Mouse (Mus musculus): ENCODE data around the gene Btg3. TPM values are rescaled to one million over a fixed set of nuclear protein-coding genes. Genes with fewer than 3 reads are reported as not detected.
"Not testable (repeated sequence)": the region's sequence is repeated elsewhere in the genome, so short reads cannot be mapped to it uniquely, and the experiment has no call there.

The Btg3 gene
- polyA plus RNA-seq, 1 experiment from 2014 or later, result 43.7 TPM

GRCm38 (mm10) chr16:78364554-78364953 is 12.4 kb downstream of the Btg3 start:
- ATAC-seq (ENCODE audit: low read depth); H3K4me3 ChIP-seq (ENCODE audit: low read length); H3K27ac ChIP-seq (ENCODE audit: low read length); H3K4me2 ChIP-seq (ENCODE audit: low read depth, low read length); H3K9me3 ChIP-seq (ENCODE audit: control insufficient read depth, low read length); H3K4me1 ChIP-seq (replicated peaks; ENCODE audit: control insufficient read depth, insufficient read depth, low read length); H3K9ac ChIP-seq (ENCODE audit: low read length); H3K27me3 ChIP-seq (ENCODE audit: control insufficient read depth, insufficient read depth, low read depth, low read length): not testable (repeated sequence)
- 89% methylated on average over 9 of the region's 9 CpGs for WGBS
- H3K36me3 ChIP-seq (ENCODE audit: control insufficient read depth, insufficient read depth, low read length), result peaks cover 28% of the 10 kb centered on the region

GRCm38 (mm10) chr16:78361466-78361865 is 15.5 kb downstream of the Btg3 start:
- no peak overlapping the region for H3K4me3 ChIP-seq (ENCODE audit: low read length)
- no peaks in the 10 kb centered on the region for H3K9me3 ChIP-seq (ENCODE audit: control insufficient read depth, low read length)
- no peaks in the 10 kb centered on the region for H3K4me1 ChIP-seq (replicated peaks; ENCODE audit: control insufficient read depth, insufficient read depth, low read length)
- H3K27ac ChIP-seq (ENCODE audit: low read length), result no peak overlapping the region
- peaks cover 27% of the 10 kb centered on the region for H3K36me3 ChIP-seq (ENCODE audit: control insufficient read depth, insufficient read depth, low read length)
- no peaks in the 10 kb centered on the region for H3K27me3 ChIP-seq (ENCODE audit: control insufficient read depth, insufficient read depth, low read depth, low read length)
- H3K9ac ChIP-seq (ENCODE audit: low read length), result no peak overlapping the region
- ATAC-seq (ENCODE audit: low read depth), result no peak
- H3K4me2 ChIP-seq (ENCODE audit: low read depth, low read length), result no peak overlapping the region
- WGBS, result 88% methylated on average over 4 of the region's 4 CpGs

DNA sequence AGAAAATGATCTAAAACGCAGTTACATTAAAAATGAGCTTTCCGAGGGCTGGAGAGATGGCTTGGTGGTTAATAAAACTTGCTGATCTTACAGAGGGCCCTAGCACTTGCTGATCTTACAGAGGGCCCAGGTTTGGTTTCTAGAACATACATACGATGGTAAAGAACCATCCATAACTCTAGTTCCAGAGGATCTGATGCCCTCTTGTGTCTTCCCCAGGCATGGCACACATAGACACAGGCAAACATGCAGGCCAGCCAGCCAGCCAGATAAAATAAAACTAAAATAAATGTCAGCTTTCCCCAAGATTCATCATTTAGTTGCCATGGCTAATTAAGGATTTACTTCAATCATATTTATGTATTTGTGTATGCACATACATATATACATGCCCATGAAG is 19.2 kb downstream of the Btg3 start:
- Histone ChIP-seq H3K4me3 (ENCODE audit: low read length) (no peak overlapping the region), H3K27me3 (ENCODE audit: control insufficient read depth, insufficient read depth, low read depth, low read length) (no peaks in the 10 kb centered on the region), H3K9me3 (ENCODE audit: control insufficient read depth, low read length) (no peaks in the 10 kb centered on the region), H3K36me3 (ENCODE audit: control insufficient read depth, insufficient read depth, low read length) (peaks cover 18% of the 10 kb centered on the region), H3K4me2 (ENCODE audit: low read depth, low read length) (no peak overlapping the region), H3K4me1 (replicated peaks; ENCODE audit: control insufficient read depth, insufficient read depth, low read length) (no peaks in the 10 kb centered on the region), H3K27ac (ENCODE audit: low read length) (no peak overlapping the region), H3K9ac (ENCODE audit: low read length) (no peak overlapping the region)
- 93% methylated on average over 3 of the region's 3 CpGs for whole genome bisulfite sequencing
- no peak for ATAC-seq (ENCODE audit: low read depth)

DNA sequence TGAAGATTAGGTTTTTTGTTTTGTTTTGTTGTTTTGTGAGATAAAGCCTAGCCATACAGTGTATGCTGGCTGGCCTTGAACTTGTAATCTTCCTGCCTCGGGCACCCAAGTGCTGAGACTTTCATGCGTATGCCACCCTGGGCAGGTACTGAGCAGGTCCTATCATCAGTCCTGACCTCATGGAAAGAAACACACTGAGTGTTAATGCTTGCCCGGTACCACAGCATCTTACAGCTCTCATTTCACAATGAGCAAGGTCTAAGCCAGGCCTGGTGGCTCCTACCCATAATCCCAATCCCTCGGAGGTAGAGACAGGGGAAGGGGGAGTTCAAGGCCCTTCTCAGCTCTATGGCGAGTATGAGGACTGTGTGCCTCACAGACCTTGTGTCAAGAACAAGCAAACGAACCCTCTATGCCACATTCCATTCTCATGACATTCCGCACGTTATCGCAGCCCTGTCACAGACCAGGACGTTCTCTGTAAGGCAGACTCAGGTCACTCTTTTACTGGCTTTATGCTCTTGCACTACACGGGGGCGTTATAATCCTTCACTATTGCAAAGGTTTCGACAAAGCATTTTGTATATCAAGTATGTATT is 29.6 kb downstream of the Btg3 start:
- H3K27me3 ChIP-seq (ENCODE audit: control insufficient read depth, insufficient read depth, low read depth, low read length), result no peaks in the 10 kb centered on the region
- H3K9ac ChIP-seq (ENCODE audit: low read length), result no peak overlapping the region
- no peak overlapping the region for H3K4me3 ChIP-seq (ENCODE audit: low read length)
- no peaks in the 10 kb centered on the region for H3K9me3 ChIP-seq (ENCODE audit: control insufficient read depth, low read length)
- no peak overlapping the region for H3K4me2 ChIP-seq (ENCODE audit: low read depth, low read length)
- 0 out of 2 replicates have a peak, but pooled peaks have one; percentile 10 for ATAC-seq (ENCODE audit: low read depth)
- whole genome bisulfite sequencing, result 51% methylated on average over 13 of the region's 13 CpGs
- 0 out of 2 replicates have a peak overlapping the region, but pooled peaks have one; percentile 7 for H3K27ac ChIP-seq (ENCODE audit: low read length)
- peaks cover 8% of the 10 kb centered on the region for H3K36me3 ChIP-seq (ENCODE audit: control insufficient read depth, insufficient read depth, low read length)
- peaks cover 15% of the 10 kb centered on the region for H3K4me1 ChIP-seq (replicated peaks; ENCODE audit: control insufficient read depth, insufficient read depth, low read length)

DNA sequence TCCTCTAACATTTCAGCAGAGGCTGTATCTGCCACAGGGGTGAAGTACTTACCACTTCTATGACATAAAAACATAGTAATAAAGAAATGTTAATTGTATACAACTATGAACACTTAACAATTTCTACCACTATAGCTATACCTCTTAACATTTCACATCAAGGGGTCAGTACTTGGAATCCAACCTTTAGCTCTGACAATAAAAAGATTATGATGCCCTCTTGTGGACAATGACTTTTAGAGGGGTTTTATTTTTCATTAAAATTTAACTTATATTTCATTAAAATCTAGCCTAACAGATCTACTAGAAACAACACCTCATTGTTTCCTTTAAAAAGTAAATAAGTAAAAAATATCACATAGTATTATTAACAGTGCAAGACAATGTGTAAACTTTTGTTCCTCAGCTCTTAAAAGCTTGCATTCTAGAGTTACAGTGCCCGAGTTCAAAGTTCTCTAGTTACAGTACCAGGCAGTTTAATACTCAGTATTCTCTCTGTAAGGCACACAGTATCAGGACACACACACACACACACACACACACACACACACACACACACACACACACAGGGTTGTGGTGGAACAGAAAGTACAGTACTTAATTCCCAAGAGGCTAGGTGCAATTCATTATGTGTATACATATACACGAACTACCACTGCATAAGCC is 30.2 kb downstream of the Btg3 start:
- no peak overlapping the region for H3K27ac ChIP-seq (ENCODE audit: low read length)
- peaks cover 8% of the 10 kb centered on the region for H3K36me3 ChIP-seq (ENCODE audit: control insufficient read depth, insufficient read depth, low read length)
- no peaks in the 10 kb centered on the region for H3K27me3 ChIP-seq (ENCODE audit: control insufficient read depth, insufficient read depth, low read depth, low read length)
- H3K4me1 ChIP-seq (replicated peaks; ENCODE audit: control insufficient read depth, insufficient read depth, low read length), result peaks cover 15% of the 10 kb centered on the region
- no peak overlapping the region for H3K4me2 ChIP-seq (ENCODE audit: low read depth, low read length)
- H3K9me3 ChIP-seq (ENCODE audit: control insufficient read depth, low read length), result no peaks in the 10 kb centered on the region
- no peak for ATAC-seq (ENCODE audit: low read depth)
- H3K4me3 ChIP-seq (ENCODE audit: low read length), result no peak overlapping the region
- no peak overlapping the region for H3K9ac ChIP-seq (ENCODE audit: low read length)
- 76% methylated on average over 2 of the region's 2 CpGs for WGBS

DNA sequence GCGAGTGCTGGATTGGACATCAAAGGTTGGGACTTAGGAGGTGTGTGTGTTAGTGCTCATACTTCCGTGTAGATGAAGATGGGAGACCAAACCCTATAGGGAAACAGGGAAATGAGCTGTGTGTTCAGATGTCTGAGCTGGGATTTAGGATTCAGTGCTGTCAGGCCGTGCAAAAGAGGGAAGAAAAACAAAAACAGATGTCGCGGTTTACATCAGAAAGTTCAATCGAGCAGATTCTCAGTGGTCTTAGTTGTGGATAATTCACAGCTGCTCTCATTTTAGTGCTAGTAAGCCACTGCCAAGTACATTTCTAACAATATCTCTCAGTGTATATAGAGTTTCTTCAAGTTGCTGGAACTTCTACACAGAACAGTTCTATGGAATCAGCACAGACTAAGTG is 33.2 kb downstream of the Btg3 start:
- Histone ChIP-seq H3K4me2 (ENCODE audit: low read depth, low read length) (no peak overlapping the region), H3K36me3 (ENCODE audit: control insufficient read depth, insufficient read depth, low read length) (0 out of 2 replicates have a peak, but pooled peaks cover 2% of the 10 kb centered on the region), H3K9me3 (ENCODE audit: control insufficient read depth, low read length) (no peaks in the 10 kb centered on the region), H3K9ac (ENCODE audit: low read length) (no peak overlapping the region), H3K27ac (ENCODE audit: low read length) (peak overlapping the region; percentile 86), H3K27me3 (ENCODE audit: control insufficient read depth, insufficient read depth, low read depth, low read length) (no peaks in the 10 kb centered on the region), H3K4me1 (replicated peaks; ENCODE audit: control insufficient read depth, insufficient read depth, low read length) (peaks cover 15% of the 10 kb centered on the region), H3K4me3 (ENCODE audit: low read length) (no peak overlapping the region)
- 40% methylated on average over 6 of the region's 6 CpGs for WGBS
- ATAC-seq (ENCODE audit: low read depth), result peak; percentile 77

- Histone ChIP-seq H3K36me3 (ENCODE audit: control insufficient read depth, insufficient read depth, low read length) (no peaks in the 10 kb centered on the region), H3K4me3 (ENCODE audit: low read length) (no peak overlapping the region), H3K27ac (ENCODE audit: low read length) (no peak overlapping the region), H3K9me3 (ENCODE audit: control insufficient read depth, low read length) (no peaks in the 10 kb centered on the region), H3K9ac (ENCODE audit: low read length) (no peak overlapping the region), H3K4me2 (ENCODE audit: low read depth, low read length) (no peak overlapping the region), H3K27me3 (ENCODE audit: control insufficient read depth, insufficient read depth, low read depth, low read length) (no peaks in the 10 kb centered on the region), H3K4me1 (replicated peaks; ENCODE audit: control insufficient read depth, insufficient read depth, low read length) (peaks cover 15% of the 10 kb centered on the region)
- WGBS, result 89% methylated on average over 5 of the region's 5 CpGs
- no peak for ATAC-seq (ENCODE audit: low read depth)
These were observed 34.2 kb downstream of the Btg3 start for GRCm38 (mm10) chr16:78342767-78343166.

- Histone ChIP-seq H3K9me3 (ENCODE audit: control insufficient read depth, low read length) (no peaks in the 10 kb centered on the region), H3K4me2 (ENCODE audit: low read depth, low read length) (no peak overlapping the region), H3K27me3 (ENCODE audit: control insufficient read depth, insufficient read depth, low read depth, low read length) (no peaks in the 10 kb centered on the region), H3K9ac (ENCODE audit: low read length) (no peak overlapping the region), H3K36me3 (ENCODE audit: control insufficient read depth, insufficient read depth, low read length) (no peaks in the 10 kb centered on the region), H3K27ac (ENCODE audit: low read length) (no peak overlapping the region), H3K4me3 (ENCODE audit: low read length) (no peak overlapping the region), H3K4me1 (replicated peaks; ENCODE audit: control insufficient read depth, insufficient read depth, low read length) (peaks cover 15% of the 10 kb centered on the region)
- no peak for ATAC-seq (ENCODE audit: low read depth)
- 76% methylated on average over 4 of the region's 4 CpGs for WGBS
These were observed 35.6 kb downstream of the Btg3 start for GRCm38 (mm10) chr16:78341356-78341755.

GRCm38 (mm10) chr16:78337226-78337625 is 39.8 kb downstream of the Btg3 start:
- H3K4me2 ChIP-seq (ENCODE audit: low read depth, low read length), result no peak overlapping the region
- H3K9ac ChIP-seq (ENCODE audit: low read length), result no peak overlapping the region
- H3K27ac ChIP-seq (ENCODE audit: low read length), result no peak overlapping the region
- peaks cover 11% of the 10 kb centered on the region for H3K36me3 ChIP-seq (ENCODE audit: control insufficient read depth, insufficient read depth, low read length)
- H3K4me1 ChIP-seq (replicated peaks; ENCODE audit: control insufficient read depth, insufficient read depth, low read length), result no peaks in the 10 kb centered on the region
- H3K4me3 ChIP-seq (ENCODE audit: low read length), result no peak overlapping the region
- ATAC-seq (ENCODE audit: low read depth), result no peak
- WGBS, result 49% methylated on average over 8 of the region's 8 CpGs
- H3K9me3 ChIP-seq (ENCODE audit: control insufficient read depth, low read length), result no peaks in the 10 kb centered on the region
- H3K27me3 ChIP-seq (ENCODE audit: control insufficient read depth, insufficient read depth, low read depth, low read length), result no peaks in the 10 kb centered on the region
